Mouse (Mus musculus) macrophage (primary cell): ENCODE data around the gene Mapkap1. TPM values are rescaled to one million over a fixed set of nuclear protein-coding genes. Genes with fewer than 3 reads are reported as not detected.
"Not testable (repeated sequence)": the region's sequence is repeated elsewhere in the genome, so short reads cannot be mapped to it uniquely, and the experiment has no call there.

Experiments used
- H3K27ac ChIP-seq: fragments of 350-480 bp; formaldehyde crosslinking; 2 replicates; pipeline ENCODE4 v1.9.0; 2021
- H3K36me3 ChIP-seq: fragments of 350-480 bp; formaldehyde crosslinking; 2 replicates; pipeline ENCODE4 v1.9.0; 2021; ENCODE audit errors: inconsistent target
- H3K4me3 ChIP-seq: fragments of 350-480 bp; formaldehyde crosslinking; 2 replicates; pipeline ENCODE4 v1.9.0; 2021; ENCODE audit errors: inconsistent target
- H3K79me2 ChIP-seq: fragments of 350-480 bp; formaldehyde crosslinking; 2 replicates; pipeline ENCODE4 v1.9.0; 2021; ENCODE audit errors: inconsistent target
- WGBS: methylation state at CpG from one replicate; pipeline ENCODE4 v1.1.7; 2026; ENCODE audit warnings: inconsistent platforms; ENCODE audit not compliant: missing documents; 5-methylcytosine and 5-hydroxymethylcytosine counted together
- polyA plus RNA-seq: library from polyadenylated mRNA; stranded (reverse); fragments of 250-400 nt; gene quantifications from 3 replicates; pipeline ENCODE4 v1.2.4, GENCODE M21; 2018; ENCODE audit warnings: inconsistent platforms

Gene Mapkap1
- polyA plus RNA-seq, 1 experiment from 2014 or later, result 49.6 TPM

DNA sequence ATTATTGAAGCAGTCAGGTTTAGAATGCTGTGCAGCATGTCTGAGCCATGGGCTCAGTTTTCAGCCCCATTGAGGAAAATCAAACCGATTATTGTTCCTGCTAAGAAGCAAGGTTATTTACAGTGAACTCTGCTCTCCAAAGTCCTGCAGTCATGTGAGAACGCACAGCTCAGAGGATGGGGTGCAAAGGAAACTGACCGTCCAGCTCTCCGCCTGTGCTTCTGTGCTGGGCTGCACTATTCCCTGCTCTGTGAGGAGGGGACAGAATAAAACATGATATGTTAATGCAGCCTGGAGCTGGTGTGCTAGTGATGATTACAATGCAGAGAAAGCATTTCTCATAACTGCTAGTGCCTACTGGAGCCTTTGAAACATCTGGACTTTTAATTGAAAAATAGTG is 74.8 kb downstream of the Mapkap1 start:
- H3K36me3 ChIP-seq, result no peaks in the 10 kb centered on the region
- WGBS, result 100% methylated on average over 4 of the region's 4 CpGs
- H3K4me3 ChIP-seq, result no peak overlapping the region
- H3K79me2 ChIP-seq, result no peaks in the 10 kb centered on the region
- H3K27ac ChIP-seq, result no peak overlapping the region

- Histone ChIP-seq H3K27ac (no peak overlapping the region), H3K36me3 (no peaks in the 10 kb centered on the region), H3K79me2 (no peaks in the 10 kb centered on the region), H3K4me3 (no peak overlapping the region)
- 97% methylated on average over 3 of the region's 3 CpGs for WGBS
Measured at GRCm38 (mm10) chr2:34482102-34482501, 75.5 kb downstream of the Mapkap1 start.

DNA sequence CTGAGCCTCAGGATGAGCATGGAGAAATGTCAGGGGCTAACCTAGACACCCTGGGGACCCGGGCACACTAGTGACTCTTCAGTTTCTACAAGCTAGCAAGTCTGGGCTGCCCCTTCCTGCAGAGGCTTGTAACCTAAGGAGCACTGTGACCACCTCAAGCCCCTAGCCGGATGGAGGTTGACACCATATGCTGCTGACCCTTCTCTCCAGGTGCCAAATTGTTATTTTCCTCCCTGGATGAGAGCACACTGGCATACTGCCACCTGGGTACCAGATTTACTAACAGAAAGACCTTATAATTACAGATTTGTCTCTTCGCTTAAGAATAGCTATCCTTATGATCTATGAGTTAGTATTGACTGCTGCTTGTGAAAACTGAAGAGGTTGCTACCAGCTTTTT is 76.0 kb downstream of the Mapkap1 start:
- Histone ChIP-seq H3K4me3 (no peak overlapping the region), H3K27ac (no peak overlapping the region), H3K36me3 (no peaks in the 10 kb centered on the region), H3K79me2 (no peaks in the 10 kb centered on the region)
- 93% methylated on average over 3 of the region's 3 CpGs for WGBS

GRCm38 (mm10) chr2:34487281-34487680 is 80.7 kb downstream of the Mapkap1 start:
- Histone ChIP-seq H3K27ac (no peak overlapping the region), H3K36me3 (no peaks in the 10 kb centered on the region), H3K79me2 (no peaks in the 10 kb centered on the region), H3K4me3 (no peak overlapping the region)
- WGBS, result 92% methylated on average over 7 of the region's 7 CpGs

GRCm38 (mm10) chr2:34503975-34504730 is 97.6 kb downstream of the Mapkap1 start:
- H3K79me2 ChIP-seq, result no peaks in the 10 kb centered on the region
- WGBS, result 94% methylated on average over 3 of the region's 3 CpGs

DNA sequence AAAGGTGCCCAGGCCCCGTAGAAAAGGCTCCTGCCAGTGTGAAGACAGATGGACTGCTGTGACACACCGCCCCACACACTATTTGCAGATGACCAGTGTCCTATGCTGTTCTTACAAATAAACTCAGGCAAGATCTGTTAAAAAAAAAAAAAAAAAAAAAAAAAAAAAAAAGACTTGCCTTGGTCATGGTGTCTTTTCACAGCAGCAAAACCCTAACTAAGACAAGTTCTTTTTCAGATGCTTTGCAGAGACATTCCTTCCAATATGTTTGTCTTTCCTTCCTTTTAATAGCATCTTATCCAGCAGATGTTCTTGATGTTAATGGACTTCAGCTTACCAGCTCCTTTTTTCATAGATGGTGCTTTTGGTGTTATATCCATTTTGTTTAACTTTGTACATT is 99.6 kb downstream of the Mapkap1 start:
- H3K36me3 ChIP-seq, H3K79me2 ChIP-seq, H3K27ac ChIP-seq, H3K4me3 ChIP-seq: not testable (repeated sequence)
- WGBS, result 100% methylated on average over 2 of the region's 2 CpGs

More at GRCm38 (mm10) chr2:34503975-34504730, 97.6 kb downstream of the Mapkap1 start:
- Histone ChIP-seq H3K4me3 (no peak overlapping the region), H3K27ac (no peak overlapping the region), H3K36me3 (no peaks in the 10 kb centered on the region)

DNA sequence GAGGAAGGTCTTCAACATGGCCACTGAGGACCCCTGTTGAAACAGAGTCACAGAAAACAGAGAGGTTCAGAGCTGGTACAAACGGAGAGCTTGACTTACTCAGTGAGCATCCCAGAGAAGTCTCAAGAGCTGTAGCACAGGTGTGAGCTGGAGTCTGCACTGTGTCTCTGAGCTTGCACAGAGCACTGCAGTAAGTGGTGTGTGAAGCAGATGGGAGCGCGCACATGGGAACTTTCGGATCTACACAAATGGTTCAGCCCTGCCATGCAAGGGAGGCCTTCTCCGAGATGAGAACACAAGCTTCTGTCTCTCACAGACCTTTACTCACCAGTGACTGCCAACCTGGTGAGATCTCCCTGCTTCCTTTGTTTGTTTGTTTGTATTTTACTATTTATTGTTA is 103.3 kb downstream of the Mapkap1 start:
- Histone ChIP-seq H3K27ac (no peak overlapping the region), H3K36me3 (no peaks in the 10 kb centered on the region), H3K4me3 (no peak overlapping the region), H3K79me2 (no peaks in the 10 kb centered on the region)
- WGBS, result 95% methylated on average over 5 of the region's 5 CpGs

- Histone ChIP-seq H3K36me3 (no peaks in the 10 kb centered on the region; the same call in 1 of the 2 replicates), H3K79me2 (no peaks in the 10 kb centered on the region), H3K4me3 (no peak overlapping the region), H3K27ac (no peak overlapping the region)
- 97% methylated on average over 5 of the region's 5 CpGs for WGBS
Measured at GRCm38 (mm10) chr2:34515263-34515662, 108.7 kb downstream of the Mapkap1 start.

DNA sequence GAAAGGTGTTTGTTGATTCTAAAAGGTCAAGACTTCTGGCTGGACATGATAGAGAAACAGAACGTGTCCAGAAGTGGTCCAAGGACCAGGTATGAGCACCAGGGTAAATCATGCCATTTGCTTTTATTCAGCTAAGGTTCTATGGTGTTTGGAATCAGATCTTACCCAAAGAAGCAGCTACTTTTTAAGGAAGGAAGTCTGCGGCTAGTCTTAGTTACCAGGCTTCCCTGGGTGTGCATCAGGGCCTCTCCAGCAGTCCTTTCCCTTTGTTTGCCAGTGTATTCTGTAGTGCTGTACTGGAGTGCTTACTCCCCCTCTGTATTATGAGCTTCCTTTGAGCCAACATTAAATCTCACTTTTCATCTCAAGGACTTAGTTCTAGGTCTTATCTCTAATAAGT is 111.5 kb downstream of the Mapkap1 start:
- Histone ChIP-seq H3K36me3 (no peaks in the 10 kb centered on the region; the same call in 1 of the 2 replicates), H3K27ac (no peak overlapping the region), H3K4me3 (no peak overlapping the region), H3K79me2 (no peaks in the 10 kb centered on the region)
- 22% methylated on average over 2 of the region's 2 CpGs for WGBS

GRCm38 (mm10) chr2:34518526-34518925 is 112.0 kb downstream of the Mapkap1 start:
- Histone ChIP-seq H3K36me3 (no peaks in the 10 kb centered on the region; the same call in 1 of the 2 replicates), H3K4me3 (no peak overlapping the region), H3K27ac (no peak overlapping the region), H3K79me2 (no peaks in the 10 kb centered on the region)
- 94% methylated on average over 5 of the region's 5 CpGs for WGBS

GRCm38 (mm10) chr2:34519525-34519924 is 113.0 kb downstream of the Mapkap1 start:
- Histone ChIP-seq H3K4me3 (no peak overlapping the region), H3K79me2 (no peaks in the 10 kb centered on the region), H3K36me3 (no peaks in the 10 kb centered on the region; the same call in 1 of the 2 replicates), H3K27ac (no peak overlapping the region)
- WGBS, result 83% methylated on average over 6 of the region's 6 CpGs

GRCm38 (mm10) chr2:34521384-34521783 is 114.8 kb downstream of the Mapkap1 start:
- Histone ChIP-seq H3K79me2 (no peaks in the 10 kb centered on the region), H3K27ac (no peak overlapping the region), H3K36me3 (no peaks in the 10 kb centered on the region; the same call in 1 of the 2 replicates), H3K4me3 (no peak overlapping the region)
- 97% methylated on average over 3 of the region's 3 CpGs for WGBS

DNA sequence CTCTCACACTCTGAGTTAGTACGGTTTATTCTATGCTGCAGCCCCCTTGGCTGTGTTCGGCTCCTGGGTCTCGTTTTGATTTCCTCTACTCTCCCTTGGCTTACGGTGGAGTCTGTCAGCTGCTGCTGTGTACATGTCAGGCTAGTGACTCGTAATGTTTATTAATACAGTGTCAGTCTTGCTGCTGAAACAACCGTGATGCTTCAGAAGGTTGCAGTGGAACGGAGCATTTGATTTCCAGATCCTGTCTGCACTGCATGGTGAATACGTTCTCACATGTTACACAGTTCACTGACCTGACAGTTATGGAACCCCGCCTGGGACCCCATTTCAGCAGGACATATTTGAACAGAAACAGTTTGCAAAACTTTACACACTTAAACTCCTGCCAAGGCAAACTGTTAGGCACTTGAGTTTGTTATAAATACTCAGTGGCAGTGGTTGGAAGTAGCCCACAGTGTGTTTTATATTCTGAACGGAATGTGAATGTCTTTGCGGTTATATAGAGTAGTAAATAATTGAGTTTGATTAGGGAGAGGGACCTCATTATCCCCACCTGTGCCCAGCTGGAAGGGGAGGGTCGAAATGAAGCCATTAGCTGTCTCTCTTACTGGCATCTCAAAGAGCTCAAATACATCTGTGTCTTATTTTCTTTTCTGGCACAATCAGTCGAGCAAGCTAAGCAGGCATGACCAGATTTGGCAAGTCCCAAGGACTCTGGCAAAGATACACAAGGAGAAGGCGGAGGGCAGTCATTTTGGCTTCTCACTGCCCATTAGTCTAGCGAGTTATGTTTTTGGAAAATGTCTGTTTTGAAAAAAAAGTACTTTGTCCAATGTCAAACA is 120.2 kb downstream of the Mapkap1 start:
- H3K4me3 ChIP-seq, result no peak overlapping the region
- H3K79me2 ChIP-seq, result no peaks in the 10 kb centered on the region
- no peak overlapping the region for H3K27ac ChIP-seq
- no peaks in the 10 kb centered on the region for H3K36me3 ChIP-seq
- 96% methylated on average over 15 of the region's 15 CpGs for WGBS

DNA sequence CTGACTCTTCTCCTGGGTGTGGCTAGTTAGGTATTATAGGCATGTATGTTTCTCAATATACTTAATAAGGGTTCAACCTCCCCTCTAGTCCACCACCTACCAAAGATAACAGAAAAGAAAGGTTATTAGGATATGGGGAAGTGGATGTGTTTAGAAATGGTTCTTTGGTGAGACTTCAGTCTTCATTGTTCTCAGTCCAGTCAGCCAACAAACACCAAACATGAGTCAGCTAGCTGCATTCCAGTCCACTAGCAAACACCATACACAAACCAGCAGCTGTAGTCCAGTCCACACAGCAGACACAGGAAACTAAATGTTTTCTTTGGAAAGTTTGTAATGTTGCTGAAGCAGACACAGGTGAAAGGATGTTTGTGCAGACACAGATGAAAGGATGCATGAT is 121.9 kb downstream of the Mapkap1 start:
- no peaks in the 10 kb centered on the region for H3K79me2 ChIP-seq
- H3K36me3 ChIP-seq, result no peaks in the 10 kb centered on the region
- no peak overlapping the region for H3K27ac ChIP-seq
- H3K4me3 ChIP-seq, result no peak overlapping the region

DNA sequence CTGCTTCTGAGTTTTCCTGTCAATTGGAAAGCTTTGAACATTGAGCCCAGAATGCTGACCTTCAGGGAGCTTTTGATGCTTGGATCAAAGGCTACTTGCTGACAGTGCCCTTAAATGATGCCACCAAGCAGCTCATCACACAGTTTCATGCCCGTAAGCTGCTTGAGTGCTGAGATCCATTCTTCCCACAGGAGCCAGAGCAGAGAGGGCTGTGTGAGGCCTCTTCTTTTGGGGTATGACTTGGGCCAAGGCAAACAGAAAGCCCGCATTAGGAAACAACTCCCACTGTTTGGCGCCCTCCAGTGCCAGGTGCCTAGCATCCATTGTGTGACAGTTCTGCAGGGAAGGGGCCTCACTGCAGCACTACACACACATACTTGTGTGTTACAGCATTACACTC is 123.5 kb downstream of the Mapkap1 start:
- WGBS, result 94% methylated on average over 3 of the region's 3 CpGs
- Histone ChIP-seq H3K36me3 (no peaks in the 10 kb centered on the region), H3K4me3 (no peak overlapping the region), H3K79me2 (no peaks in the 10 kb centered on the region), H3K27ac (no peak overlapping the region)
